Mouse (Mus musculus) heart, postnatal 0 days (tissue): Measurements from ENCODE around the gene Srpk3.

ENCODE experiments used
- CTCF ChIP-seq: IDR thresholded peaks from 2 replicates; pipeline ENCODE4 v1.5.1; 2016; ENCODE audit warnings: antibody characterized with exemption, control low read depth, low read depth
- EP300 ChIP-seq: IDR thresholded peaks from 2 replicates; pipeline ENCODE4 v1.6.1; 2016; ENCODE audit warnings: antibody characterized with exemption, low read depth

GRCm38 (mm10) chrX:73786364-73787224 lies 12.4 kb downstream of the Srpk3 start, which contains the start of the genes Idh3g and Ssr4:
- TF ChIP-seq EP300 (peak; percentile 88), CTCF (peak; percentile 38)
